Mouse (Mus musculus): Measurements from ENCODE around the gene Lrch1. TPM values are rescaled to one million over a fixed set of nuclear protein-coding genes. Genes with fewer than 3 reads are reported as not detected.

The Lrch1 gene
- total RNA-seq, 2 experiments from 2014 or later = 3.0 to 4.4 TPM

- DNase-seq = no peak
- TF ChIP-seq CTCF (IDR thresholded peaks at IDR 0.05) = no peak
- intact Hi-C loops (cut with DNase I) = loop anchor here (10.0 kb wide), 1 partner anchor 553 kb away; the partner anchor contains the start of gene Zc3h13
- Histone ChIP-seq H3K27ac (peak overlapping the region; percentile 85), H3K4me3 (peak overlapping the region; percentile 94)
These were observed 216.2 kb downstream of the Lrch1 start for GRCm38 (mm10) chr14:74731221-74732078.

- H3K27ac ChIP-seq = no peak overlapping the region
- no peak overlapping the region for H3K4me3 ChIP-seq
- intact Hi-C loops (cut with DNase I) = no loop called here
- no peak for DNase-seq
- TF ChIP-seq CTCF (IDR thresholded peaks at IDR 0.05) = no peak
These were observed 224.1 kb downstream of the Lrch1 start for GRCm38 (mm10) chr14:74723541-74723940.

- Histone ChIP-seq H3K4me3 (no peak overlapping the region), H3K27ac (no peak overlapping the region)
- intact Hi-C loops (cut with DNase I) = loop anchor here (10.0 kb wide), 2 partner anchors 64 to 934 kb away; partner anchors contain the start of gene Htr2a
- DNase-seq = no peak
- peak; percentile 68 for TF ChIP-seq CTCF (IDR thresholded peaks at IDR 0.05)
These were observed 238.6 kb downstream of the Lrch1 start for GRCm38 (mm10) chr14:74709054-74709453.

Other genes with a start within 250 kb of the Lrch1 start
- 10 to 100 TPM; 70.6 to 75.1 TPM for gene Esd, start 215.6 kb downstream of the Lrch1 start, total RNA-seq (2021)
- under 1 TPM; 0.08 to 0.18 TPM for gene Rubcnl, start 68.2 kb upstream of the Lrch1 start, total RNA-seq (2021)
- not detected for gene Lrrc63, start 183.0 kb upstream of the Lrch1 start, total RNA-seq (2021)
- 1 to 10 TPM; 1.7 to 2.3 TPM for gene Lcp1, start 183.2 kb upstream of the Lrch1 start, total RNA-seq (2021)

Measured in gastrocnemius, adult 2 months (tissue).